Mouse (Mus musculus) CH12.LX (cell line): ENCODE data around the gene Brd1.

Experiments
- CHD2 ChIP-seq: IDR thresholded peaks from 2 replicates; pipeline ENCODE4 v1.6.1; 2011; ENCODE audit warnings: low read length, improper control_type of control experiment
- CTCF ChIP-seq, 2 experiments: IDR thresholded peaks in 1 of 2; conservative IDR thresholded peaks in 1 of 2; 2 replicates each; pipeline ENCODE4 v1.5.1; 2011 to 2012; ENCODE audit warnings: low read depth in 2 of 2, low read length in 2 of 2, improper control_type of control experiment in 1 of 2, inconsistent platforms in 1 of 2, mild to moderate bottlenecking in 1 of 2, moderate library complexity in 1 of 2
- E2F4 ChIP-seq: IDR thresholded peaks from 2 replicates; pipeline ENCODE4 v1.6.1; 2011; ENCODE audit warnings: low read depth, low read length, improper control_type of control experiment; ENCODE audit not compliant: insufficient replicate concordance
- EP300 ChIP-seq: IDR thresholded peaks from 2 replicates; pipeline ENCODE4 v1.6.1; 2011; ENCODE audit warnings: low read length, improper control_type of control experiment
- MAX ChIP-seq: IDR thresholded peaks from 2 replicates; pipeline ENCODE4 v1.6.1; 2011; ENCODE audit warnings: low read length, improper control_type of control experiment
- MEF2A ChIP-seq: IDR thresholded peaks from 2 replicates; pipeline ENCODE4 v1.6.1; 2014; ENCODE audit warnings: low read depth, mild to moderate bottlenecking, inconsistent platforms, low read length, improper control_type of control experiment, borderline replicate concordance
- MYC ChIP-seq: IDR thresholded peaks from 2 replicates; pipeline ENCODE4 v1.6.1; 2011; ENCODE audit warnings: low read depth, mild to moderate bottlenecking, improper control_type of control experiment, low read length
- POLR2A ChIP-seq: IDR thresholded peaks from 2 replicates; pipeline ENCODE4 v1.6.1; 2011; ENCODE audit warnings: low read depth, mild to moderate bottlenecking, improper control_type of control experiment, low read length
- RCOR1 ChIP-seq: conservative IDR thresholded peaks from 2 replicates; pipeline ENCODE4 v1.6.1; 2012; ENCODE audit warnings: low read depth, mild to moderate bottlenecking, inconsistent platforms, low read length, improper control_type of control experiment
- TBP ChIP-seq: conservative IDR thresholded peaks from 2 replicates; pipeline ENCODE4 v1.6.1; 2011; ENCODE audit warnings: low read depth, low read length, improper control_type of control experiment
- TCF12 ChIP-seq: IDR thresholded peaks from 2 replicates; pipeline ENCODE4 v1.6.1; 2014; ENCODE audit warnings: low read depth, mild to moderate bottlenecking, inconsistent platforms, low read length, improper control_type of control experiment
- ZC3H11A ChIP-seq: IDR thresholded peaks from 2 replicates; pipeline ENCODE4 v1.6.1; 2012; ENCODE audit warnings: low read depth, mild to moderate bottlenecking, inconsistent platforms, low read length, improper control_type of control experiment
- ZNF384 ChIP-seq: IDR thresholded peaks from 2 replicates; pipeline ENCODE4 v1.6.1; 2012; ENCODE audit warnings: low read depth, low read length, improper control_type of control experiment, inconsistent platforms

GRCm38 (mm10) chr15:88663041-88663440 is 71.0 kb downstream of the Brd1 start:
- no peak for TF ChIP-seq MAX
- TF ChIP-seq CTCF (conservative IDR thresholded peaks at IDR 0.05 in 1 of 2, IDR thresholded peaks at IDR 0.05 in 1 of 2; ENCODE audit: low read depth in 2 of 2, low read length in 2 of 2): no peak
- TF ChIP-seq TBP: no peak
- no peak for TF ChIP-seq POLR2A
- TF ChIP-seq TCF12: no peak
- no peak for TF ChIP-seq ZNF384
- no peak for TF ChIP-seq EP300
- no peak for TF ChIP-seq RCOR1
- TF ChIP-seq MEF2A: no peak
- no peak for TF ChIP-seq MYC
- no peak for TF ChIP-seq E2F4
- no peak for TF ChIP-seq ZC3H11A
- TF ChIP-seq CHD2: no peak
